Mouse (Mus musculus) ES-E14 (cell line): ENCODE data around the gene Alkbh2. TPM values are rescaled to one million over a fixed set of nuclear protein-coding genes. Genes with fewer than 3 reads are reported as not detected.

Experiments used
- DNase-seq: peaks from one replicate; pipeline ENCODE4 v3.0.0-alpha.2; 2013; ENCODE audit warnings: low read depth, low spot score
- H3K27ac ChIP-seq: 2 replicates; pipeline ENCODE4 v1.5.1; 2012; ENCODE audit warnings: low read depth, mild to moderate bottlenecking, low read length, moderate library complexity, mixed read lengths; ENCODE audit not compliant: poor library complexity, insufficient read depth, severe bottlenecking
- H3K36me3 ChIP-seq: 2 replicates; pipeline ENCODE4 v1.6.1; 2012; ENCODE audit warnings: mild to moderate bottlenecking, low read length, moderate library complexity, mixed read lengths; ENCODE audit not compliant: control insufficient read depth, poor library complexity, insufficient read depth, severe bottlenecking
- H3K4me1 ChIP-seq, 2 experiments: fragments of 150-350 bp in 1 of 2; sonication (generic) in 1 of 2; 2 replicates each; pipeline ENCODE4 v1.6.1; 2012; ENCODE audit warnings: low read length in 2 of 2, mild to moderate bottlenecking in 1 of 2, mixed read lengths in 1 of 2; ENCODE audit not compliant: control insufficient read depth in 2 of 2, insufficient read depth in 2 of 2, poor library complexity in 1 of 2
- H3K4me3 ChIP-seq, 2 experiments: fragments of 150-350 bp in 1 of 2; sonication (generic) in 1 of 2; 2 replicates each; pipeline ENCODE4 v1.5.1; 2012; ENCODE audit warnings: low read length in 2 of 2, low read depth in 1 of 2, mild to moderate bottlenecking in 1 of 2, mixed read lengths in 1 of 2; ENCODE audit not compliant: insufficient read depth in 1 of 2, poor library complexity in 1 of 2, severe bottlenecking in 1 of 2
- H3K9ac ChIP-seq: 2 replicates; pipeline ENCODE4 v1.6.1; 2012; ENCODE audit warnings: low read depth, mild to moderate bottlenecking, low read length, mixed read lengths; ENCODE audit not compliant: poor library complexity, insufficient read depth, severe bottlenecking
- H3K9me3 ChIP-seq: fragments of 150-350 bp; sonication (generic); 2 replicates; pipeline ENCODE4 v1.6.1; 2012; ENCODE audit warnings: low read depth, mild to moderate bottlenecking, low read length; ENCODE audit not compliant: control insufficient read depth, insufficient read depth
- CHD2 ChIP-seq: IDR thresholded peaks from 2 replicates; pipeline ENCODE4 v1.6.1; 2014; ENCODE audit warnings: mild to moderate bottlenecking, low read depth, low read length, inconsistent platforms
- HCFC1 ChIP-seq: IDR thresholded peaks from 2 replicates; pipeline ENCODE4 v1.6.1; 2012; ENCODE audit warnings: low read length, inconsistent platforms, borderline replicate concordance; ENCODE audit not compliant: insufficient read depth
- MAFK ChIP-seq: IDR thresholded peaks from 2 replicates; pipeline ENCODE4 v1.6.1; 2014; ENCODE audit warnings: mild to moderate bottlenecking, low read depth, low read length, inconsistent platforms; ENCODE audit not compliant: insufficient read depth
- ZC3H11A ChIP-seq: IDR thresholded peaks from 2 replicates; pipeline ENCODE4 v1.6.1; 2012; ENCODE audit warnings: low read depth, mild to moderate bottlenecking, inconsistent platforms, low read length, borderline replicate concordance
- ZNF384 ChIP-seq: IDR thresholded peaks from 2 replicates; pipeline ENCODE4 v1.6.1; 2012; ENCODE audit warnings: low read depth, low read length, inconsistent platforms
- in situ Hi-C, 2 experiments: fragments of 600-800 bp; cut with MboI; formaldehyde crosslinking; loops; one replicate each; pipeline ENCODE4 v1.15.1; 2025; ENCODE audit warnings: low sequenced_read_pairs in 2 of 2, inconsistent platforms in 1 of 2; ENCODE audit not compliant: unreplicated experiment in 2 of 2
- total RNA-seq: library from RNA; depleted of rRNA; stranded (reverse); fragments of 300-350 nt; gene quantifications from 2 replicates; pipeline ENCODE4 v1.2.3, GENCODE M21; 2012

Gene Alkbh2
- total RNA-seq, 1 experiment, result 26.7 TPM

DNA sequence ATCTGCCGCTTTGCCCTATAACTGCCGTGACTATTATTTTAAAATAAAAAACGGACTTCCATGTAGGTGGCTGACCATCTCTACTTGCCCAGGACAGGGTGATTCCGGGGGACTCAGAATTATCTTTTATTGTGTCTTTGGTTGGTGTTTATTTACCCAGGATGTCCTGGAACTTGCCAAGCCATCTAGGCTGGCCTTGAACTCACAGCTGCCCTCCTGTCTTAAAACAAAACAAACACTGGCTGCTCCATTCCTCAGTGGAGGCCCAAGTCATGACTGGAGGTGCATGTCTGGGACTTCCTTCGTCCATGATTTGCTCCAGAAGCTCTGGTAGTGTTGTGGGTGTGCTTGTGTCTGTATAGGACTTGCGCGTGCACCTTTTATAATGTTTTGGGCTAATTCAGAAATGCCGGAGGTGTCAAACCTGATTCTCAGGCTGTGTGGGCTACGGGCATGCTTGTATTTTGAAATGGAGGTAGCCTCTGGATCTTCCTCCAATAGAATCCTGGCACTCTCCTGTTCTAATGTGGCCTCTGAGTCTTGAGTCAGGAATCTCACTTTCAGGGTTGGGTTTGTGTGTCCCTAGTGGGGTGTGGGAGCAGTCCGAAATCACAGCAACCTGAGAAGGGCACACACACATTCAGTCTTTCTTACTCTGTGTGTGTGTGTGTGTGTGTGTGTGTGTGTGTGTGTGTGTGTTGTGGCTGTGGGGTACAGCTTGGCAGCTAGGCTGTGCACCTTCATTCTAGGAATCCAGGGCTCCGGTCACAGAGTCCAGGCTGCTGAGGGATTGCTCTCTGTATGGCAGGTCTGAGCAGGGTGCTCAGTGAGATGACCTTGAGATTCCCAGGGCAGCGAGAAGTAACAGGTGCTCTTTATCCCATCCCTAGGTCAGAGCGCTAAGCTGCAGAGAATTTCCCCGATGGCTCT lies 19.3 kb upstream of the Alkbh2 start:
- TF ChIP-seq HCFC1 (no peak), ZNF384 (no peak), CHD2 (no peak), MAFK (no peak), ZC3H11A (no peak)
- Histone ChIP-seq H3K9me3 (no peaks in the 10 kb centered on the region), H3K4me1 (peaks cover 3 to 42% of the 10 kb centered on the region in 2 experiments; a peak in 3 of 4 replicates), H3K9ac (no peak overlapping the region; the same call in 1 of the 2 replicates), H3K27ac (no peak overlapping the region), H3K36me3 (no peaks in the 10 kb centered on the region), H3K4me3 (no peak overlapping the region)
- in situ Hi-C loops, result no loop called here
- DNase-seq, result no peak

DNA sequence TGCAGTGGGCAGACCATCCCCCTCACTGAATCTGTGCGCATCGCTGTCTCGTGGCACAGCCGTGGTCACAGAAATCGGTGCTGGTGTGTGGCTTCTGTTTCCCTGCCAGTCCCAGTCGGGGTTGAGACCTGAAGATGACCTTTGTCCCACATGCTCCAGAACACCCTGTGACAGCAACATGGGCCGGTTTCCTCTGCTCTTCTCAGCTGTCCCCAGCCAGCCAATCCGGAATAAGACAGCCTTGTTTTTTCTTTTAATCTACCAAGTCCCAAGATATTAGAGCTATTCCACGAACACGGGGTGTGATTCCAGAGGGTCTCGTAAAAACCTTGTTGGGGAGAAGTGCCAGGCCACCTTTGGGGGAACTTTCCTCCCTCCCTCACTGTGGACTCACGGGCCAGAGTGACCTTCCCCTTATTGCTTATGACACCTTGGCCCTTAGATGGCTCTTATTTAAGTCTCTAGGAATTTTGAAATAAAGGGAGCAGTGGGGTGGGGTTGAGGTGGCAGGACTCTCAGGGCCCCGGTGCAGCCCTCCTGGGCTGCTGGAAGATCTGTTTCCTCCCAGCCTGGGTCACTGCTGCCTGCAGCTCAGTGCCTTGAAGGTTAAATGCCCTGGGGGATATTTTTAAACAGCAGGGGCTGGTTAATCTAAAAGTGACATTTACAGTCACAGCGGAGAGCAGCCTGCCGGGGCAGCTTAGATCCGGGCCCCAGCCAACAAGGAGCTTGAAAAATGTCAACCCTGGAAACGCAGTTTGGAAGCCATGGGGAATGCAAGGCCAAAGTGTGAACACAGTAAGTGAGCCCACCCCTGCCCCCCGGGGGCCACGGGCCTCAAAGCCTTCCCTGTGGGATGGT lies 18.2 kb upstream of the Alkbh2 start, which contains the start of gene Acacb:
Gene Acacb (plus strand): TSS at position 508 of the 861 bp plus-strand sequence.
- H3K27ac ChIP-seq, result no peak within 1 kb of the TSS
- no peak for DNase-seq
- H3K4me3 ChIP-seq, result no peak within 1 kb of the TSS
- no peak within 1 kb of the TSS; the same call in 1 of the 2 replicates for H3K9ac ChIP-seq
- in situ Hi-C loops, result no loop called here
- H3K36me3 ChIP-seq, result no peaks in the 10 kb centered on the region
- H3K4me1 ChIP-seq, result peaks cover 2 to 33% of the 10 kb centered on the region in 2 experiments; a peak in 3 of 4 replicates
- TF ChIP-seq HCFC1 (no peak), CHD2 (no peak), MAFK (no peak), ZC3H11A (no peak), ZNF384 (no peak)
- H3K9me3 ChIP-seq, result no peaks in the 10 kb centered on the region

GRCm38 (mm10) chr5:114139175-114139574 lies 11.2 kb upstream of the Alkbh2 start:
- Histone ChIP-seq H3K4me3 (no peak overlapping the region), H3K9ac (no peak overlapping the region), H3K27ac (no peak overlapping the region), H3K4me1 (peaks cover 0 to 34% of the 10 kb centered on the region in 2 experiments; a peak in 3 of 4 replicates), H3K36me3 (peaks cover 57% of the 10 kb centered on the region), H3K9me3 (no peaks in the 10 kb centered on the region)
- in situ Hi-C loops, result no loop called here
- TF ChIP-seq ZNF384, result no peak
- no peak for TF ChIP-seq HCFC1
- TF ChIP-seq MAFK, result no peak
- TF ChIP-seq ZC3H11A, result no peak
- TF ChIP-seq CHD2, result no peak
- no peak for DNase-seq
